Mouse (Mus musculus) testis, adult 2 months (tissue): ENCODE results near the gene Trpv4.

Experiments
- CTCF ChIP-seq: fragments of 200-500 bp; IDR thresholded peaks from 2 replicates; pipeline ENCODE4 v1.5.1; 2012; ENCODE audit warnings: low read depth, mild to moderate bottlenecking, inconsistent platforms, low read length, moderate library complexity; ENCODE audit not compliant: control insufficient read depth, insufficient read depth, insufficient replicate concordance
- POLR2A ChIP-seq: fragments of 200-500 bp; IDR thresholded peaks from 2 replicates; pipeline ENCODE4 v1.6.1; 2012; ENCODE audit warnings: low read depth, mild to moderate bottlenecking, inconsistent platforms, low read length, moderate library complexity; ENCODE audit not compliant: control insufficient read depth

DNA sequence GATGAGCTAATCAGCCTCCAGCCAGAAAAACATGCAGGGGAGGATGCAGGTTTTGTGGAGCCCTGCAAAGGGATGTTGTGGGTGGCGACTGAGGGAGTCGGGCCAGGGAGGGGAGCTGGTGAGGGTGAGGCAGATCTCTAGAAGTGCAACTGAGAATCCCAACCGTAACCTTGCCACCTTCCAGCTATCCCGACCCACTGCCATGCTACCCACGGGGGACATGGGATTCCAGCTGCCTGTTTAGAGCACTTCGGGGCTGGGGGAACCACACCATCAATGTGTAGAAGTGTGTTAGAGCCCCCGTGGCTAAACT lies 18.6 kb downstream of the Trpv4 start:
- TF ChIP-seq CTCF (no peak), POLR2A (no peak)
